Mouse (Mus musculus): ENCODE measurements around the gene Dync1h1.
"Not testable (repeated sequence)": the region's sequence is repeated elsewhere in the genome, so short reads cannot be mapped to it uniquely, and the experiment has no call there.

DNA sequence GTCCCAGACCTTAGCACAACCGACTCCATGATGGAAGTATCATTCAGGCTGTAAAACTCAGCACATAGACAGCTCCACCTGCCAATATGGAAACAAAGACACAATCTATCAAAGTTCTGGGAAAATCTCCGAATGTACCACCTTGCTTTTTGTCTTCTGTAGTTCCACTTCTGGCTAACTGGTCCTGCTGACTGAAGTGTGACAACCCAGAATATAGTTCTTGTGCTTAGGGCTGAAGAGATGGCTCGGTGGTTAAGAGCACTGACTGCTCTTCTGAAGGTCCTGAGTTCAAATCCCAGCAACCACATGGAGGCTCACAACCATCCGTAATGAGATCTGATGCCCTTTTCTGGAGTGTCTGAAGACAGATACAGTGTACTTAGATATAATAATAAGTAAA is 104.2 kb downstream of the Dync1h1 start:
- TF ChIP-seq POLR2A (IDR thresholded peaks at IDR 0.05; ENCODE audit: low read depth, low read length); CTCF (conservative IDR thresholded peaks at IDR 0.05; ENCODE audit: insufficient read depth, insufficient read length, low read depth, low read length): not testable (repeated sequence)
